Mouse (Mus musculus) C2C12 (cell line): ENCODE results near the gene Gm11983.

Experiments used
- CEBPB ChIP-seq: IDR thresholded peaks from one replicate; pipeline ENCODE4 v1.6.1; 2011; ENCODE audit warnings: low read depth, mild to moderate bottlenecking, control low read depth, moderate library complexity
- CTCF ChIP-seq: IDR thresholded peaks from one replicate; pipeline ENCODE4 v1.5.1; 2011; ENCODE audit not compliant: control insufficient read depth, insufficient read depth, insufficient read length
- MAX ChIP-seq: IDR thresholded peaks from one replicate; pipeline ENCODE4 v1.6.1; 2011; ENCODE audit warnings: mild to moderate bottlenecking, control low read depth
- MYOD1 ChIP-seq: IDR thresholded peaks from one replicate; pipeline ENCODE4 v1.6.1; 2011; ENCODE audit warnings: low read depth; ENCODE audit not compliant: control insufficient read depth, insufficient read length
- MYOG ChIP-seq: IDR thresholded peaks from one replicate; pipeline ENCODE4 v1.6.1; 2011; ENCODE audit not compliant: control insufficient read depth, insufficient read length; ENCODE audit errors: extremely low read depth
- USF1 ChIP-seq: IDR thresholded peaks from one replicate; pipeline ENCODE4 v1.6.1; 2011; ENCODE audit warnings: low read depth, mild to moderate bottlenecking, control low read depth, moderate library complexity

DNA sequence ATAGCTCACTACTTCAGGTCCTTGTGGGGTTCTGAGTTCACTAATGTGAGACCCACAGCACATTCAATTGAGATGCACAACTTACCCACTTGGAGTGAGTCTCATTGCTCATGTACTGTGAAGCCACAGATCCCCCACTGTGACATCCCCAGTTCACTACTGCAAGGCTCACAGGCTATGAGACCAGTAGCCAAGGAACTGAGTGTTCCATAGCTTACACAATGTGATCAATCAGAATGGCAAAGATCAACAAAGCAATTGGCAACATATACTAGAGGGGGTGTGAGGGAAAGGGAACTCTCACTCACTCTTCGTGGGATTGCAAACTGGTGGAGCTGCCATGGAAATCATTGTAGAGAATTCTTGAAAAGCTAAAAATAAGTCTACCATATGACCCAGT, 33.5 kb upstream of the Gm11983 start:
- TF ChIP-seq MYOD1 (no peak), CTCF (no peak), MAX (no peak), MYOG (no peak), USF1 (no peak), CEBPB (no peak)
